Mouse (Mus musculus) heart, adult 11 months (tissue): Measurements from ENCODE around the gene Snx4.

Source experiments
- DNase-seq: peaks from one replicate; pipeline ENCODE4 v3.0.0; 2022

Gene Snx4

GRCm38 (mm10) chr16:33283079-33283478, 31.8 kb downstream of the Snx4 start:
- DNase-seq = no peak

DNA sequence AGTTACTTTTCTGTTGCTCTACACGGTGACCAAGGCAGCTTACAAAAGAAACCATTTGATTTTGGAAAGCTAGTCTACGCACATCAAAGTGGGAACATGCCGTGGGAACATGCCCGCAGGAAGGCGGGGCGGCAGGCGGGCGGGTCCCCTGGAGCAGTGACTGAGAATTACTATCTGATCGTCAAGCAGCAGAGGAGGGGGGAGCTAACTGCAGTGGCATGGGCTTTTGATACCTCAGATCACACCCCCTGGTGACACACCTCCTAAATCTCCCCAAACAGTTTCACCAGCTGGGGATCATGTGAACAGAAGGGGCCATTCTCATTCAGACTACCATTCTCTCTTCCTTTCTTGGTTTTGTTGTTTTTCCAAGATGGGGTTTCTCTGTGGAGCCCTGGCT, 37.3 kb downstream of the Snx4 start:
- no peak for DNase-seq

DNA sequence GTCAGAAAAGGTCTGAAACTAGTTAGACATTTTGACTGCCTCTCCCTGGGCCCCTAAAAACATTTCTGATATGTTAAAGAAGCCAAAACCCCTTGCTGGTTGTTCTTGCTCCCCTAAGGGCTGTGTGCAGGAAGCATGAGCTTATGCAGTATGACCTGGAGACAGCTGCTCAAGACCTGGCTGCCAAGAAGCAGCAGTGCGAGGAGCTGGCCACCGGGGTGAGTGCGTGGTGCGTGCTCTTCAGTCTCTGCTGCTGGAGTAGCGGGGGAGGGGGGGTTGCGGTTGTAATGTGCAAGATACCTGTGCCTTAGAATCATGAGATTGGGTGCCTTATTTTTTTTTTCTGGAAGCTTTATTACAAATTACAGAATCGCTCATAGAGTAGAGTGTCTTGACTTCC, 38.7 kb downstream of the Snx4 start:
- no peak for DNase-seq

- DNase-seq = no peak
Observed at GRCm38 (mm10) chr16:33292241-33292640, 41.0 kb downstream of the Snx4 start.

GRCm38 (mm10) chr16:33294681-33295080, 43.4 kb downstream of the Snx4 start:
- DNase-seq = no peak

- no peak for DNase-seq
Observed at GRCm38 (mm10) chr16:33295321-33295720, 44.1 kb downstream of the Snx4 start.

GRCm38 (mm10) chr16:33297493-33297892, 46.3 kb downstream of the Snx4 start:
- no peak for DNase-seq

DNA sequence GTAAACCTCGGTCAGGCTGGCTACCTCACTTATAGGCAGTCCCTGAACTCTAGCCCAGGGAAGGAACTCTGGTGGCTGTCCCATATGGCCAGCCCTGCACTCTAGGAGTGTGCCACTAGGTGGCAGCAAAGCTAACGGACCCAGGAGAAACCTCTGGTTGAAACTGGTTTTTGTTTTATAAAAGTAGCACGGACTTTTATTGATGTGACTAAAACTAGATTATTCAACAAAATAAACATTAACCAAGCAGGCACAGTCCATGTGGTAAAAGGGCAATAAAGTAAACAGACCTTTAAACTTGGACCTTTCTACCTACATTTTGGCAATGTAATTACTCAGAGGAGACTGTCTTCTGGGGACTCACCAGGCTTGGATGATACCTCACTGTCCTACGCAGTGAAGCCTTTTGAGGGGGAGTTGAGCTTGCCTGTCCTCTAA, 55.4 kb downstream of the Snx4 start:
- DNase-seq = peak; percentile 93

DNA sequence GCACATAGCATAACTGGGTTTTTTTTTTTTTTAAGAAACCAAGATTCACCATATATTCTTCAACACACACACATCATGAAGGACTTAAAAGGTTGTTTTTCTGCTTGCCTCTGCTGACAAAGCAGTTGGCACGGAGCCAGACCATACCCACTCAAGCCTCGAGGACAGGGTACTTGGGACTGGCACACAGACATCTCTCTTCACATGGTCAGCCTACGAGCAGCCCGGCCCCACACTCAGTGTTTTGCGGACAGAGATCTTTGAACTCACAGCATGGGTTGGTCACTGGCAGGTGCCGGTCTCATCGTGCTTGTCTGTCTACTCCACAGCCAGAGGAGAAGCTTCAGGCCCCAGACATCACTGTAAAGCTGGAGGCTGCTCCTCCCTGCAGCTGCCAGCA, 56.5 kb downstream of the Snx4 start:
- DNase-seq = no peak

DNA sequence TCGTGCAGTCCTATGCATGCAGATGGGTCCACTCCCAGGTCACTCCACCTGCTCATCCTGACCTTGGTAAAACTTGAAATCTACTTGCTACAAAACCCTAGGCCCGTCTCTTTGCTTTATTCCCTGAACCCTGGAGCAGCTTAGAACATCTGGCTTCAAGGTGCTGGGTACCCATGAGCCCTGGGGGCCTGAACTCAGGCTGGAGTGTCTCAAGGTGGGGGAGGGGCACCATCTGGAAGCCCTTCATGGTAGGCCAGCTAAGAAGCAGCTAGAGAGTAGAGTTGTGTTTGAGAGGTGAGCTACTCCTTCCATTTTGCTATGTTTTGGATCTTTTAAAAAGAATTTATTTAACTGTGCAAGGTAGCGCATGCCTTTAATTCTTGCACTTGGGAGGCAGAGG, 57.8 kb downstream of the Snx4 start:
- DNase-seq = no peak

GRCm38 (mm10) chr16:33315611-33316010, 64.4 kb downstream of the Snx4 start:
- DNase-seq = no peak

DNA sequence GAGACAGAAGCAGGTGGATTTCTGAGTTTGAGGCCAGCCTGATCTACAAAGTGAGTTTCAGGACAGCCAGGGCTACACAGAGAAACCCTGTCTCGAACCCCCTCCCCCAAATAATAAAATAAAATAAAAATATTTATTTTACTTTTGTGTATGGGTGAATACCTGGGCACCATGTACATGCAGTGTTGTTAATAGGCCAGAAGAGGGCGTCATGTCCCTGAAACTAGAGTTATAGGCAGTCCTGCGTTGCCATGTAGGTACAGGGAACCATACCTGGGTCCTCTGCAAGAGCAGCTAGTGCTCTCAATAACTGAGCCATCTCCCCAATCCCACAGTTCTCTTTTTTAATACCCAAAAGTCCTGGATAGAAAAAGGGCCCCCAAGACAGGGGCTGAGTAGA, 66.4 kb downstream of the Snx4 start:
- no peak for DNase-seq

- DNase-seq = no peak
Observed at GRCm38 (mm10) chr16:33318059-33318458, 66.8 kb downstream of the Snx4 start.

GRCm38 (mm10) chr16:33325704-33326455, 74.6 kb downstream of the Snx4 start:
- no peak for DNase-seq

- DNase-seq = no peak
Observed at GRCm38 (mm10) chr16:33326589-33326988, 75.3 kb downstream of the Snx4 start.

GRCm38 (mm10) chr16:33327101-33327500, 75.9 kb downstream of the Snx4 start:
- no peak for DNase-seq

DNA sequence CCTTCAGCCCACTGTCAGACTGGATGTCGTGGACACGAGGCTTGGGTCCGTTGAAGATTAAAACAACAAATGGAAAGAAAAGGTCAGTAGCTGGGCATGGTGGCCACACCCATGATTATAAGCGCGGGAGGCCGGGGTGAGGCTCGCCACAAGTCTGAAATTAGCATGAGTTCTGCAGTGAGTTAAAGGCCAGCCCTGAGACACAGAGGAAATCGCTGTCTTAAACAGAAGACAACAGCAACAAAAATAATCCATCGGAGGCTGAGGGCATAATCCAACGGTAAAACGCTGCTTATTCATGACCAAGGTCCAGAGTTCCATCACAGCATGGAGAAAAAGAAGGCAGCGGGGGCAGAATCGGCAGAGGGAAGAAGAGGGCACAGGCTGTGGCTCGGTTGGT, 81.8 kb downstream of the Snx4 start:
- no peak for DNase-seq

DNA sequence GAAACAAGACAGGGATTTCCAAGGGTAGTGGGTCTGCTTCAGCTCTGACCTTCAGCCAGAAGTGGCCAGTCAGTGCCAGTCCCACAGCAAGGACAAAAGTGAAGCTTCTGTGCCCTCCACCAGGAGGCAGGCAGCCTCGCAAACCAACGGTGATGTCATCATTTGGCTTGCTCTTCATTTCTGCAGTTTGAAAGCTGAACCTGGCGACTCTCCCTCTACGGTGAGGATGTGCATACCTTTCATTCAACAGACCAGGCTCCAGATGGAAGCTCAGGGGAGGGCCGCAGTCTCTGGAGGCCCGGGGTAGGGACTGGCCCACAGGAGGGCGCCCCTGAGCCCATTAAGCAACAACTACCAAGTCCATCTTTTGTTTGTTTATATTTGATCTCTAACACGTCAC, 85.9 kb downstream of the Snx4 start:
- DNase-seq = peak; percentile 97

DNA sequence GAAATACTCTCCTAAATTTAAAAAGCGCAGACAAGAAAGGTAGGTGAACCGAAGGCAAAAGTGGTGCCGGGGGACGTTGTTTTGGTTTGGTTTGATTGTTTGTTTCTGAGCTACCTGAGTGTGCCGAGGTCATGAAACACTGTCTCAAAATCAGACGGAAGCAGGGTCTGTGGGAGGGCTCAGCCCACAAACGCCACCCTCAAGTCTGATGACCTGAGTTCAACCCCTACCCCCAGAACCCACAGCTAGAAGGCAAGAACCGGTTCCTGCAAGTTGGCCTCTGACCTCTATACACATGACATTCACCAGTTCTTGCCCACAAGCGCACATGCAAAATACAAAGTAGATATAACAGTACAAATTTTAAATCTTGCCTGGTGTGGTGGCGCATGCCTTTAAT, 86.4 kb downstream of the Snx4 start:
- DNase-seq = no peak

DNA sequence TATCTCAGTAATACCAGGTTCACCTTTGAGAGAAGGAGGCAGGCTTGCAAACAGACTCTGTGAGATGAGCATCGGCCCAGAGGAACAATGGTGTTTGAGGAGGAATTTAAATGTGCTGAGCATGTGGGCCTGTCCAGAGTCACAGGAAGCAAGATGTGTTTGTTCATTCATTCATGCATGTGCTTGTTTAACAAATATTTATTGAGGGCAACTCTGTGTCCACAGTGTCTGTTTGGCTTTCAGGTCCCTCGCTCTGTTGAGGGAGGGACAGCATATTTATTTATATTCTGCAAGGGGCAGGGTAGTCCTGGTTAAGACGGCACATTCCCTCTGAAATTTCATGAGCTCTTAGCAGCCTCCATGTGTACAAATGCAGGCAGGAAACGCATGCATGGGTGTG, 87.2 kb downstream of the Snx4 start:
- DNase-seq = no peak

DNA sequence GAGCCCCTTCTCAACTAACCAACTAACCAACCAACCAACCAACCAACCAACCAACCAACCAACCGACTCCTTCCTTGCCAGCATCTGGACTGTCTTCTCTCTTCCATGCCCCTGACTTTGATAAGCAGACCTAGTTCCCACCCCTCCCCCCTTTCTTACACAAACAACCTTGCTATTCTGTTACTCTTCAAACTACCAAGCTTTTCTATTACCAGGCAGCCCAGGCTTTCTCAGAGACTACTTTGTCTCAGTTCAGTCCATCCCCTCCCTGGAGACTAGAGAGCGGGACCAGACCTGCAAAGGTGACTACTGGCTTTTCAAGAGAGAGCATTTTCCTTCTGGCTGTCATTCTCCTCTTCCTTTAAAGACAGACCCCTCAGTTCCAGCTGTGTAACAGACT, 88.2 kb downstream of the Snx4 start:
- no peak for DNase-seq

DNA sequence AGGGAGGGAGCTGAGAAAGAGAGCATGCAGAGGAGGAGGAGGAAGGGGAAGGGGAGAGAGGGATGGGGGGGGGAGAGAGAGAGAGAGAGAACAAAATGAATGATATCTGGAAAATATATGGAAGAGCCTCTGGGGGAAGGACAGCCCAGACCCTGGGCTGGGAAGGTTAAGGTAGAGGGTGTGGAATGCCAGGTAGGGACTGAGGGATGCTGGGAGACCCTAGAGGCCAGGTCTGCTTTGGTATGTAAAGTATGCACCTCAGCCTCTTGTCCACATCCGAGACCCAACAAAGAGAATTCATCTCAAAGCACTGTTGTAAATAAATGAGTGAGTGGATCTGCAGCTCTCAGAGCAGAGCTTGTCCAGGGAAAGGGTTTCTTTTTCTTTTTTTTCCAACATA, 91.1 kb downstream of the Snx4 start:
- no peak for DNase-seq

DNA sequence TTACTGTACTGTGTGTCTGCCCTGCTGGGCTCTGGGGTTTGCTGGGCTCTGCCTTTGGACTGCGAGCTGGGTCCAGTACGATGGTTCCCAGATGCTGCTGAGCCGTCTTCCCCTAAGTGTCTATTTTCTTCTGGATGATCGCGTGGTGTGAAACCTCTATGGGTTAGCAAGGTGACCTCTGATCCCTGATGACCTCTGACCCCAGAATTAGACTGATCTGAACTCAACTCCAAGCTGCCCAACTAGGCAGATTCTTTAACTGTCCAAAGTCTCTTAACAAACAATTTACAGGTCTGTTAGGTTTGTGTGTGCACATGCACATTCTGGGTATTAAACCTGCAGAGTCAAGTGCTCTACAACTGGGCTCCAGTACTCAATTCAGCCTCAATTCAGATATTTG, 91.9 kb downstream of the Snx4 start:
- DNase-seq = no peak

- DNase-seq = no peak
Observed at GRCm38 (mm10) chr16:33343601-33344000, 92.4 kb downstream of the Snx4 start.

GRCm38 (mm10) chr16:33344379-33344778, 93.1 kb downstream of the Snx4 start:
- DNase-seq = no peak
